29 mouse cellular contexts compared by ENCODE assay signal in genomic region chr3:58924027-58924426, GRCm38 (mm10). TPM values are rescaled to one million over a fixed set of nuclear protein-coding genes. Genes with fewer than 3 reads are reported as not detected.
DNase-seq lines count a peak whose midpoint lies in the region; ATAC-seq and TF ChIP-seq lines count a peak whose summit lies in the region.
"Had no signal": no experiment of that assay in that cellular context is flagged by ENCODE, and none has a peak within 500 bp of the region (broad histone marks: within the 10 kb centered on the region; RNA-seq: fewer than 3 reads in every experiment).

No protein-coding gene starts in this region.

- ATAC-seq in hindbrain, embryonic 14.5 days (ENCODE audit: low FRiP score), result 0 out of 2 replicates have a peak, but pooled peaks have one; percentile 8
- ATAC-seq in lung, embryonic 14.5 days (ENCODE audit: insufficient read depth), result no peak
- ATAC-seq: activated CD4-positive, CD25-positive, alpha-beta regulatory T cell, adult 4 months; forebrain, embryonic 15.5 days had no signal

- no peak overlapping the region for H3K27ac ChIP-seq in hindbrain, embryonic 14.5 days
- H3K27ac ChIP-seq in hindbrain, embryonic 10.5 days, result no peak overlapping the region
- no peak overlapping the region for H3K27ac ChIP-seq in lung, embryonic 14.5 days (ENCODE audit: low read depth)
- H3K27ac ChIP-seq: embryonic facial prominence, embryonic 12.5 days; forebrain, embryonic 15.5 days; liver, embryonic 13.5 days had no signal

- H3K4me1 ChIP-seq in hindbrain, embryonic 14.5 days (replicated peaks; ENCODE audit: control insufficient read depth, insufficient read depth, low read length), result no peaks in the 10 kb centered on the region
- peaks cover 12% of the 10 kb centered on the region; the same call in 1 of the 2 replicates for H3K4me1 ChIP-seq in hindbrain, embryonic 10.5 days (replicated peaks)
- no peaks in the 10 kb centered on the region for H3K4me1 ChIP-seq in lung, embryonic 14.5 days (ENCODE audit: insufficient read depth)
- H3K4me1 ChIP-seq: embryonic facial prominence, embryonic 12.5 days; forebrain, embryonic 15.5 days; liver, embryonic 13.5 days had no signal

- no peak overlapping the region for H3K9ac ChIP-seq in hindbrain, embryonic 14.5 days
- no peak overlapping the region for H3K9ac ChIP-seq in lung, embryonic 14.5 days
- H3K9ac ChIP-seq: embryonic facial prominence, embryonic 12.5 days; forebrain, embryonic 15.5 days; liver, embryonic 13.5 days had no signal

- H3K4me2 ChIP-seq in hindbrain, embryonic 14.5 days (replicated peaks), result no peak overlapping the region
- no peak overlapping the region for H3K4me2 ChIP-seq in lung, embryonic 14.5 days
- H3K4me2 ChIP-seq: embryonic facial prominence, embryonic 12.5 days; forebrain, embryonic 15.5 days; heart, embryonic 11.5 days; liver, embryonic 13.5 days had no signal

- 60% methylated on average over 7 of the region's 7 CpGs for WGBS in hindbrain, embryonic 14.5 days
- WGBS in hindbrain, embryonic 10.5 days, result 81% methylated on average over 7 of the region's 7 CpGs
- WGBS in lung, embryonic 14.5 days, result 53% methylated on average over 7 of the region's 7 CpGs

- TF ChIP-seq CTCF in lung, embryonic 14.5 days (IDR thresholded peaks at IDR 0.05; ENCODE audit: low read depth), result no peak
- no peak for TF ChIP-seq CTCF in brain, embryonic 14.5 days (IDR thresholded peaks at IDR 0.05; ENCODE audit: borderline replicate concordance, extremely low read depth, insufficient read depth, insufficient read length)

- no peaks in the 10 kb centered on the region for H3K27me3 ChIP-seq in hindbrain, embryonic 14.5 days (ENCODE audit: control insufficient read depth, insufficient read depth, low read length)
- H3K27me3 ChIP-seq in hindbrain, embryonic 10.5 days (ENCODE audit: insufficient read depth, poor library complexity, severe bottlenecking), result no peaks in the 10 kb centered on the region
- H3K27me3 ChIP-seq in lung, embryonic 14.5 days (ENCODE audit: insufficient read depth, low read length), result no peaks in the 10 kb centered on the region
- H3K27me3 ChIP-seq: CH12.LX; embryonic facial prominence, embryonic 12.5 days; forebrain, embryonic 15.5 days; liver, embryonic 13.5 days had no signal

- H3K4me3 ChIP-seq in hindbrain, embryonic 14.5 days (replicated peaks; ENCODE audit: low read length), result no peak overlapping the region
- H3K4me3 ChIP-seq in hindbrain, embryonic 10.5 days, result no peak overlapping the region
- no peak overlapping the region for H3K4me3 ChIP-seq in lung, embryonic 14.5 days (ENCODE audit: low read depth, low read length)
- H3K4me3 ChIP-seq: embryonic facial prominence, embryonic 12.5 days; forebrain, embryonic 15.5 days; liver, embryonic 13.5 days; megakaryocyte, embryonic 14.5 days had no signal

- TF ChIP-seq POLR2A in brain, embryonic 14.5 days (IDR thresholded peaks at IDR 0.05; ENCODE audit: borderline replicate concordance, extremely low read depth, insufficient read depth, insufficient read length, poor library complexity, severe bottlenecking), result no peak

- no peaks in the 10 kb centered on the region for H3K36me3 ChIP-seq in hindbrain, embryonic 14.5 days (replicated peaks; ENCODE audit: control insufficient read depth, insufficient read depth)
- H3K36me3 ChIP-seq in hindbrain, embryonic 10.5 days, result no peaks in the 10 kb centered on the region
- H3K36me3 ChIP-seq in lung, embryonic 14.5 days (ENCODE audit: insufficient read depth), result no peaks in the 10 kb centered on the region
- H3K36me3 ChIP-seq: embryonic facial prominence, embryonic 12.5 days; forebrain, embryonic 15.5 days; G1E; liver, embryonic 13.5 days had no signal

- DNase-seq in hindbrain, embryonic 14.5 days (ENCODE audit: low spot score), result no peak
- no peak for DNase-seq in hindbrain, embryonic 10.5 days (ENCODE audit: low spot score)
- DNase-seq in lung, embryonic 14.5 days, result peak; percentile 25
- DNase-seq in lung, postnatal 14 days, result no peak
- peak; percentile 26 for DNase-seq in brain, embryonic 14.5 days (ENCODE audit: low read depth)
- peak; percentile 20 for DNase-seq in retina, postnatal 7 days (ENCODE audit: low read depth, low spot score)
- no peak for DNase-seq in gastrocnemius, adult 8-10 months (ENCODE audit: low spot score in 2 of 2)
- DNase-seq: adrenal gland, postnatal 10 days; B cell, adult 2 months; cerebellum, adult 8-10 months; gastrocnemius, postnatal 14 days; heart, adult 11 months; kidney, adult 11 months; liver, embryonic 13.5 days; lung, adult 2 months; lung, postnatal 36 days; right cerebral cortex, postnatal 25 days; spleen, adult 18-20 months had no signal

- H3K9me3 ChIP-seq in hindbrain, embryonic 14.5 days (ENCODE audit: control insufficient read depth, low read length), result 0 out of 2 replicates have a peak, but pooled peaks cover 6% of the 10 kb centered on the region
- 0 out of 2 replicates have a peak, but pooled peaks cover 5% of the 10 kb centered on the region for H3K9me3 ChIP-seq in hindbrain, embryonic 10.5 days
- no peaks in the 10 kb centered on the region for H3K9me3 ChIP-seq in lung, embryonic 14.5 days (ENCODE audit: low read depth, low read length)
- H3K9me3 ChIP-seq: embryonic facial prominence, embryonic 12.5 days; forebrain, embryonic 15.5 days; G1E; liver, embryonic 13.5 days had no signal

RNA-seq across cellular contexts. Expression of gene Clrn1, which starts 38.9 kb away (rescaled TPM):
- polyA plus RNA-seq in hindbrain, embryonic 14.5 days (2014; fragmentation: Nextera tagmentation; extraction: Ambion mirVana), result 2.1 and 2.6 TPM in 2 replicates
- polyA plus RNA-seq in hindbrain, embryonic 10.5 days (2016; fragmentation: Nextera tagmentation; extraction: Ambion mirVana), result 1.3 and 2.3 TPM in 2 replicates
- 0.08 TPM in 2 replicates for polyA plus RNA-seq in lung, embryonic 14.5 days (2014; fragmentation: Nextera tagmentation; extraction: Ambion mirVana)
- polyA plus RNA-seq in brain, embryonic 14.5 days (2012; rRNA removed), result 0.74 and 0.85 TPM in 2 replicates
- total RNA-seq in gastrocnemius, adult 8-10 months (2022), result not detected
- total RNA-seq: adrenal gland, postnatal 10 days; CH12.LX; gastrocnemius, postnatal 14 days; hematopoietic stem cell, adult 5-6 weeks; monocyte, adult 5-6 weeks had no signal
- polyA plus RNA-seq: activated CD4-positive, CD25-positive, alpha-beta regulatory T cell, adult 4 months; G1E; heart, postnatal 0 days; liver, embryonic 13.5 days; lung, adult 2 months; urinary bladder, adult 2 months had no signal

Comparison
In these comparisons a context has a peak if more than half of its experiments do, and no peak if none do; other contexts are left out.
1. DNase-seq: peak in lung, embryonic 14.5 days (single experiment), brain, embryonic 14.5 days (single experiment) and retina, postnatal 7 days (single experiment); none in hindbrain, embryonic 14.5 days (single experiment), hindbrain, embryonic 10.5 days (single experiment), lung, postnatal 14 days (single experiment) and gastrocnemius, adult 8-10 months (0 of 2).